Mouse (Mus musculus): ENCODE results near the gene Mthfd1. TPM values are rescaled to one million over a fixed set of nuclear protein-coding genes. Genes with fewer than 3 reads are reported as not detected.
A peak's percentile ranks its signal among the peaks of the same experiment; 100 is the strongest.

Mthfd1 gene
- polyA plus RNA-seq, 1 experiment: 237 TPM

DNA sequence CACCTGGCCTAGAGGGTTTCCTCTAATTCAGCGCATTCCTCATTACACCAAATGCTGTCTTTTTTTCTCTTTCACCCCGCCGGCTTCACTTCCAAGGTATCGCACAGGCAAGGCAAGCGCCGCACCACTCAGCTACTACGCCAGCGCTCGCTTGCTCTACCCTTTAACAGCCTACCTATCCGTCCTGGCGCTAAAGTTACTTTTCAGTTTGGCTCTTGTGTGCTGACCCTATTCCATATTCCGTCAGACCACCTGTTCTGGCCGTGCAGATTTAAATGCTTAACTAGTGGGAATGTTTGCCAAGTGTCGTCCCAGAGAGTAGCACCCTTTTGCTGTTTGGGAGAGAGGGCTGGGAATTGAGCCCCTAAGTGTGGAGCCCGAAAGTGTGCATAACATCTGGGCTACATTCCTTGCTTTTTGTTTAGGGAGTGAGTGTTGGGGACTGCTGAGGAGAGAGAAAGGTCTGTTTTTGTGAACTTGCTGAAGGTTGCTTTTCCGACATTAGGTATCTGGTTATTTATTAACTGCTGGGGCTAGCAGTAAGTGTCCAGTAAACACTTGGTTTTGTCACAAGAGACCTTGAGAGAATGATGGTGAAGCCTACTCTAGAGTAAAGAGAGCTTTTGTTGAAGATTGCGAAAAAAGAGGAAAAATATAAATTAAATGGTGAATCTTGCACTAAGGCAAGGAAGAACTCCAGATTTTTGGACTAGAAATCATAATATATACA, 1.2 kb downstream of the Mthfd1 start:
- H3K36me3 ChIP-seq (ENCODE audit: control insufficient read depth, insufficient read depth, low read length, poor library complexity, severe bottlenecking): 0 out of 2 replicates have a peak, but pooled peaks cover 5% of the 10 kb centered on the region
- H3K27me3 ChIP-seq (ENCODE audit: control insufficient read depth, insufficient read depth, low read length, poor library complexity, severe bottlenecking): no peaks in the 10 kb centered on the region
- no peaks in the 10 kb centered on the region for H3K9me3 ChIP-seq (replicated peaks; ENCODE audit: control insufficient read depth, insufficient read depth, low read length, poor library complexity, severe bottlenecking)
- H3K9ac ChIP-seq (ENCODE audit: low read depth, poor library complexity, severe bottlenecking): peak overlapping the region; percentile 73
- no peak for TF ChIP-seq CTCF (IDR thresholded peaks at IDR 0.05; ENCODE audit: low read depth, low read length)
- TF ChIP-seq POLR2A (IDR thresholded peaks at IDR 0.05; ENCODE audit: insufficient read depth, low read length): no peak
- TF ChIP-seq EP300 (IDR thresholded peaks at IDR 0.05; ENCODE audit: insufficient read depth, low read depth, low read length): no peak
- no peaks in the 10 kb centered on the region for H3K4me1 ChIP-seq (ENCODE audit: control insufficient read depth, insufficient read depth, low read length)
- H3K4me3 ChIP-seq (ENCODE audit: low read depth, low read length): peak overlapping the region; percentile 93
- H3K27ac ChIP-seq (ENCODE audit: insufficient read depth, low read length): peak overlapping the region; percentile 57; the same call in 1 of the 2 replicates

DNA sequence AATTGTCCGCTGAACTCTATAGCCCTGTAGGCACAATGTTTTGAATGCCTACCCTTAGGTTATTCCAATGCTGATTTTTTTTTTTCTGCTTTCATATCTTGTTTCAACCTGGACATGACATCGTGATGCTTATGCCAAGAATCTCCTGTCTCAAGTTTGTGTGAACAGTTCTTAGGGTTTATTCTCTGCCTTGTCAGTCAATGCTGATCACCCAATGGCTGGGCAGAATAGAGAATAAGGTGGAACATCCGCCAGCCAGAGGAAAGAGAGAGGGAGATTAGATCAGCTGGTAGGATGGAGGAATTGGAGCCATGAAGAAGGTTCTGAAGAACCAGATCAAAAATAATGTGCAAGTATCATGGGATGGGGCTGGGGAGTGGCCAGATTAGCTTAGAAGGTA, 5.6 kb downstream of the Mthfd1 start:
- Histone ChIP-seq H3K4me1 (ENCODE audit: control insufficient read depth, insufficient read depth, low read length) (peaks cover 2% of the 10 kb centered on the region), H3K36me3 (ENCODE audit: control insufficient read depth, insufficient read depth, low read length, poor library complexity, severe bottlenecking) (peaks cover 24% of the 10 kb centered on the region), H3K9ac (ENCODE audit: low read depth, poor library complexity, severe bottlenecking) (no peak overlapping the region), H3K27ac (ENCODE audit: insufficient read depth, low read length) (peak overlapping the region; percentile 51; the same call in 1 of the 2 replicates), H3K9me3 (replicated peaks; ENCODE audit: control insufficient read depth, insufficient read depth, low read length, poor library complexity, severe bottlenecking) (no peaks in the 10 kb centered on the region), H3K4me3 (ENCODE audit: low read depth, low read length) (no peak overlapping the region), H3K27me3 (ENCODE audit: control insufficient read depth, insufficient read depth, low read length, poor library complexity, severe bottlenecking) (no peaks in the 10 kb centered on the region)
- no peak for TF ChIP-seq CTCF (IDR thresholded peaks at IDR 0.05; ENCODE audit: low read depth, low read length)
- no peak for TF ChIP-seq EP300 (IDR thresholded peaks at IDR 0.05; ENCODE audit: insufficient read depth, low read depth, low read length)
- no peak for TF ChIP-seq POLR2A (IDR thresholded peaks at IDR 0.05; ENCODE audit: insufficient read depth, low read length)

DNA sequence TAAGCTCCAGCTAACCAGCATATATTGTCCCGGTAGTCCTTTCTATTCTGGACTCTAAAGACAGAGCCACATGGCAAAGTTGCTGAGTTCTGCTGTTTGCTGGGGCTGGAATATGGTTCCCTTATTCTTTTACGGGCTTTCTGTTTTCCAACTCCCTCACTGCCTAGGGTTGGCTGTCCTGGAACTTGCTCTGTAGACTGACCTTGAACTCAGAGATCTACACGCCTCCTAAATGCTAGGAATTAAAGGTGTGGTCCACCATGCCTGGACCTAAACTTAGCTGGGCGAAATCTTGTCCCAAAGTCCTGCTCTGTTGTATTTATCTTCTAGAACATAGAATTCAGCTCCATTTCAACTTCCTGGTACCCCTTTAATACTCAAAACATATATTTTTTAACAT, 6.5 kb downstream of the Mthfd1 start:
- TF ChIP-seq CTCF (IDR thresholded peaks at IDR 0.05; ENCODE audit: low read depth, low read length) (no peak), EP300 (IDR thresholded peaks at IDR 0.05; ENCODE audit: insufficient read depth, low read depth, low read length) (no peak), POLR2A (IDR thresholded peaks at IDR 0.05; ENCODE audit: insufficient read depth, low read length) (no peak)
- no peaks in the 10 kb centered on the region for H3K27me3 ChIP-seq (ENCODE audit: control insufficient read depth, insufficient read depth, low read length, poor library complexity, severe bottlenecking)
- no peak overlapping the region for H3K9ac ChIP-seq (ENCODE audit: low read depth, poor library complexity, severe bottlenecking)
- peaks cover 2% of the 10 kb centered on the region for H3K4me1 ChIP-seq (ENCODE audit: control insufficient read depth, insufficient read depth, low read length)
- H3K27ac ChIP-seq (ENCODE audit: insufficient read depth, low read length): peak overlapping the region; percentile 33; the same call in 1 of the 2 replicates
- no peaks in the 10 kb centered on the region for H3K9me3 ChIP-seq (replicated peaks; ENCODE audit: control insufficient read depth, insufficient read depth, low read length, poor library complexity, severe bottlenecking)
- H3K4me3 ChIP-seq (ENCODE audit: low read depth, low read length): no peak overlapping the region
- peaks cover 31% of the 10 kb centered on the region for H3K36me3 ChIP-seq (ENCODE audit: control insufficient read depth, insufficient read depth, low read length, poor library complexity, severe bottlenecking)

DNA sequence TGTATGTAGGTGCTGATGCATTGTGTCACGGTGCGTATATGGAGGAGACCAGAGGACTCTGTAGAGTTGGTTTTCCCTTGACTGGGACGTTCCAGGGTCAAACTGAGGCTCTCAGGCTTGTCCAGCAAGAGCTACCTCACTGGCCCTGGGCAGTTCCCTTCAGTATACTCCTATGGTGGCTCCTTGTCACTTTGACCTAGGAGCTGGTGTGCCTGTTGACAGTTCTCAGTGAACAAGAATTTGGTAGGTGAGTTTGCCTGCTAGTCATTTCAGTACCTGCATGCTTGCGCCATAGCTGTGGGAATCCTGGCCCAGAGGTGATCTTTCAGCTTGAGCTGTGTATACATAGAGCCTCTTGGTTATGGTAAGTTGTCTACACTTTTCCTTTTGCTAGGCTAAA, 7.8 kb downstream of the Mthfd1 start:
- Histone ChIP-seq H3K9ac (ENCODE audit: low read depth, poor library complexity, severe bottlenecking) (no peak overlapping the region), H3K27me3 (ENCODE audit: control insufficient read depth, insufficient read depth, low read length, poor library complexity, severe bottlenecking) (no peaks in the 10 kb centered on the region), H3K4me3 (ENCODE audit: low read depth, low read length) (no peak overlapping the region), H3K4me1 (ENCODE audit: control insufficient read depth, insufficient read depth, low read length) (peaks cover 4% of the 10 kb centered on the region), H3K9me3 (replicated peaks; ENCODE audit: control insufficient read depth, insufficient read depth, low read length, poor library complexity, severe bottlenecking) (no peaks in the 10 kb centered on the region), H3K27ac (ENCODE audit: insufficient read depth, low read length) (no peak overlapping the region), H3K36me3 (ENCODE audit: control insufficient read depth, insufficient read depth, low read length, poor library complexity, severe bottlenecking) (peaks cover 37% of the 10 kb centered on the region)
- TF ChIP-seq POLR2A (IDR thresholded peaks at IDR 0.05; ENCODE audit: insufficient read depth, low read length) (no peak), EP300 (IDR thresholded peaks at IDR 0.05; ENCODE audit: insufficient read depth, low read depth, low read length) (no peak), CTCF (IDR thresholded peaks at IDR 0.05; ENCODE audit: low read depth, low read length) (no peak)

DNA sequence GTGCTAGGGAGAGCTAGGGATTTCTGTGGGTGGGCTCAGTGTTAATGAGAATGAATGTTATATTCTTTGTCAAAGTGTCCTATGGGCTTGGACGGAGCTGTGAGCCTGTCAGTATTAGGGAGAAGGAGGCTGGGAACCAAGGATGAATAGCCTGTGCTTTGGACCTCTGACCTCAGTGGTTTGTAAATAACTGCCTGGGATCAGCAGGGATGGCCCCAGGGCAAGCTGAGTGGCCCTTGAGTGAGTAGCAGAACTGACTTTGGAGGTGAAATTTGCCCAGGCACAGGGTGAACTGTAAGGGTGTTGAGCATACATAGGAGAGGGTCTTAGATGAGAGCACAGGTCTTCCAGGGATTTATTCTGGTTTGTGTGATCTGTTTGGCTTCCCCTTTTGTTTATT, 8.8 kb downstream of the Mthfd1 start:
- no peak overlapping the region for H3K9ac ChIP-seq (ENCODE audit: low read depth, poor library complexity, severe bottlenecking)
- H3K27me3 ChIP-seq (ENCODE audit: control insufficient read depth, insufficient read depth, low read length, poor library complexity, severe bottlenecking): no peaks in the 10 kb centered on the region
- H3K27ac ChIP-seq (ENCODE audit: insufficient read depth, low read length): peak overlapping the region; percentile 31; the same call in 1 of the 2 replicates
- peaks cover 4% of the 10 kb centered on the region for H3K4me1 ChIP-seq (ENCODE audit: control insufficient read depth, insufficient read depth, low read length)
- H3K9me3 ChIP-seq (replicated peaks; ENCODE audit: control insufficient read depth, insufficient read depth, low read length, poor library complexity, severe bottlenecking): no peaks in the 10 kb centered on the region
- H3K36me3 ChIP-seq (ENCODE audit: control insufficient read depth, insufficient read depth, low read length, poor library complexity, severe bottlenecking): peaks cover 37% of the 10 kb centered on the region
- TF ChIP-seq POLR2A (IDR thresholded peaks at IDR 0.05; ENCODE audit: insufficient read depth, low read length): no peak
- no peak for TF ChIP-seq EP300 (IDR thresholded peaks at IDR 0.05; ENCODE audit: insufficient read depth, low read depth, low read length)
- TF ChIP-seq CTCF (IDR thresholded peaks at IDR 0.05; ENCODE audit: low read depth, low read length): no peak
- H3K4me3 ChIP-seq (ENCODE audit: low read depth, low read length): no peak overlapping the region

DNA sequence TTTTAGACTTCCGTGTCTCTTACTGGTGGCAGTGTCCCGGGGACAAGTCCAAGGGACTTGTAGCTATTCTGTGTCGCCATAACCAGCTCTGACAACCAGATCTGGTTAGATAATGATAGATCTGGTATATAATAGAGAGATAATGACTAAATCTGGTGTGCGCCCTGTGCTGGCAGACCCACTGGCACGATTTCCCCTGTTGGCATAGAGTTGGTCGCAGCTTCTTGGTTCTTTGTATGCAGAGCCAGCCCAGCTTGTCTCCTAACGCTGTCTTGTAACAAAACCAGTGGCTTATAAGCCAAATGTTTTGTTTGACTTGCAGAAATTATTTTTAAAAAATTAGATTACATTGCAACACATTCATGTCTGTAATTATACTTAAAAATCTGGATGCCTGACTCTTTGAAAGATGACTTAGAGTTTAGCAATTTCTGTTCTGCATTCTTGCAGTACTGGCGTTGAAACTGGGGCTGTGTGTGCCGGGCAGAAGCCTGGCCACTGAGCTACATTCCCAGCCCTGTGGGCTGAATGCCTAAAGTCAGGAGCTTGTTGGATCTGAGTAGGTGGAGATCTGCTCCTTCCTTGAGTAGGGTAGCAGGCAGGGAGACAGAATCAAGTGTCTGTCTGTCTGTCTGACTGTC, 9.3 kb downstream of the Mthfd1 start:
- Histone ChIP-seq H3K27ac (ENCODE audit: insufficient read depth, low read length) (peak overlapping the region; percentile 31; the same call in 1 of the 2 replicates), H3K27me3 (ENCODE audit: control insufficient read depth, insufficient read depth, low read length, poor library complexity, severe bottlenecking) (no peaks in the 10 kb centered on the region), H3K4me1 (ENCODE audit: control insufficient read depth, insufficient read depth, low read length) (peaks cover 4% of the 10 kb centered on the region), H3K4me3 (ENCODE audit: low read depth, low read length) (no peak overlapping the region), H3K9me3 (replicated peaks; ENCODE audit: control insufficient read depth, insufficient read depth, low read length, poor library complexity, severe bottlenecking) (no peaks in the 10 kb centered on the region), H3K36me3 (ENCODE audit: control insufficient read depth, insufficient read depth, low read length, poor library complexity, severe bottlenecking) (peaks cover 37% of the 10 kb centered on the region), H3K9ac (ENCODE audit: low read depth, poor library complexity, severe bottlenecking) (no peak overlapping the region)
- TF ChIP-seq POLR2A (IDR thresholded peaks at IDR 0.05; ENCODE audit: insufficient read depth, low read length): no peak
- TF ChIP-seq CTCF (IDR thresholded peaks at IDR 0.05; ENCODE audit: low read depth, low read length): no peak
- no peak for TF ChIP-seq EP300 (IDR thresholded peaks at IDR 0.05; ENCODE audit: insufficient read depth, low read depth, low read length)

Measured in ES-Bruce4 (cell line).